Mouse (Mus musculus) neutrophil, adult 5-6 weeks (primary cell): Measurements from ENCODE around the gene Rbfox3. TPM values are rescaled to one million over a fixed set of nuclear protein-coding genes. Genes with fewer than 3 reads are reported as not detected.

ENCODE experiments used
- ATAC-seq: fragments of 151-379, 151-347 bp; 2 replicates; pipeline ENCODE4 v1.8.0; 2017; ENCODE audit warnings: mild to moderate bottlenecking, moderate TSS enrichment; ENCODE audit not compliant: insufficient number of reproducible peaks, poor library complexity, low FRiP score, severe bottlenecking; ENCODE audit errors: extremely low read depth
- total RNA-seq: library from RNA; stranded (forward); fragments of 200-1000 nt; gene quantifications from 2 replicates; pipeline ENCODE4 v1.2.3, GENCODE M21; 2017

Rbfox3 gene
- total RNA-seq, 1 experiment from 2014 or later: not detected

- ATAC-seq: no peak
Observed at GRCm38 (mm10) chr11:118886269-118886965, 25.0 kb downstream of the Rbfox3 start.

GRCm38 (mm10) chr11:118885604-118886003 is 25.8 kb downstream of the Rbfox3 start:
- no peak for ATAC-seq

GRCm38 (mm10) chr11:118885135-118885534 is 26.3 kb downstream of the Rbfox3 start:
- no peak for ATAC-seq

- ATAC-seq: no peak
Observed at GRCm38 (mm10) chr11:118883143-118883542, 28.3 kb downstream of the Rbfox3 start.

- ATAC-seq: no peak
Observed at GRCm38 (mm10) chr11:118881786-118882495, 29.5 kb downstream of the Rbfox3 start.

GRCm38 (mm10) chr11:118879466-118880150 is 31.8 kb downstream of the Rbfox3 start:
- ATAC-seq: no peak

- ATAC-seq: no peak
Observed at GRCm38 (mm10) chr11:118878605-118879245, 32.7 kb downstream of the Rbfox3 start.

- ATAC-seq: no peak
Observed at GRCm38 (mm10) chr11:118875243-118875897, 36.0 kb downstream of the Rbfox3 start.

- ATAC-seq: no peak
Observed at GRCm38 (mm10) chr11:118874487-118875095, 36.8 kb downstream of the Rbfox3 start.

- ATAC-seq: no peak
Observed at GRCm38 (mm10) chr11:118874022-118874421, 37.4 kb downstream of the Rbfox3 start.

- ATAC-seq: no peak
Observed at GRCm38 (mm10) chr11:118871527-118871926, 39.9 kb downstream of the Rbfox3 start.

- ATAC-seq: no peak
Observed at GRCm38 (mm10) chr11:118863360-118863759, 48.0 kb downstream of the Rbfox3 start.

- ATAC-seq: no peak
Observed at GRCm38 (mm10) chr11:118861801-118862431, 49.5 kb downstream of the Rbfox3 start.

- no peak for ATAC-seq
Observed at GRCm38 (mm10) chr11:118861246-118861645, 50.2 kb downstream of the Rbfox3 start.

GRCm38 (mm10) chr11:118860812-118861211 is 50.6 kb downstream of the Rbfox3 start:
- no peak for ATAC-seq

- ATAC-seq: no peak
Observed at GRCm38 (mm10) chr11:118859839-118860238, 51.6 kb downstream of the Rbfox3 start.

- ATAC-seq: no peak
Observed at GRCm38 (mm10) chr11:118858305-118858704, 53.1 kb downstream of the Rbfox3 start.

- no peak for ATAC-seq
Observed at GRCm38 (mm10) chr11:118851391-118851790, 60.0 kb downstream of the Rbfox3 start.
